Mouse (Mus musculus): ENCODE data around the gene Gm20518.

DNA sequence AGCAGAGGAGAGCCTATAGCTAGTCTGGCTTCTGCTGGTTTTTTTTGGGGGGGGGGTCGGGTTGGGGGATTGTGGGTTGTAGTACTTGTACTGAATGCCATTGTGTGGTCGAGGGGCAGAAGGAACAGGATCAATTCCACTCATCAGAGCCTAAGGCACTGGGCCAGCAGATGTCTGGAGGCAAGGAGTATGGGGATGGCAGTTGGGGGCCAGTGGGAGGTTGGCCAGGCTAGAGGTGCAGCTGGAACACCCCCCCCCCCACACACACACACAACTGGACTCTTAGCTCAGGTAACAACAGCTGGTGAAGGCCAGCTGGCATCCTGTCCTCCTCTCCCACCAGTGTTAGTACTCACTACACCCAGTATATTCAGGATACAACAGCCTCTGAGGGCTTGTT is 37.7 kb upstream of the Gm20518 start:
- TF ChIP-seq GATA1 (IDR thresholded peaks at IDR 0.05; ENCODE audit: borderline replicate concordance, low read length) (no peak), FLI1 (IDR thresholded peaks at IDR 0.05; ENCODE audit: low read length) (no peak)

All from megakaryocyte, embryonic 14.5 days (primary cell).